Mouse (Mus musculus): ENCODE results near the gene Tead1.

The Tead1 gene

GRCm38 (mm10) chr7:112775816-112776215 lies 96.7 kb downstream of the Tead1 start:
- DNase-seq (ENCODE audit: low read depth, low spot score) = peak; percentile 74

DNA sequence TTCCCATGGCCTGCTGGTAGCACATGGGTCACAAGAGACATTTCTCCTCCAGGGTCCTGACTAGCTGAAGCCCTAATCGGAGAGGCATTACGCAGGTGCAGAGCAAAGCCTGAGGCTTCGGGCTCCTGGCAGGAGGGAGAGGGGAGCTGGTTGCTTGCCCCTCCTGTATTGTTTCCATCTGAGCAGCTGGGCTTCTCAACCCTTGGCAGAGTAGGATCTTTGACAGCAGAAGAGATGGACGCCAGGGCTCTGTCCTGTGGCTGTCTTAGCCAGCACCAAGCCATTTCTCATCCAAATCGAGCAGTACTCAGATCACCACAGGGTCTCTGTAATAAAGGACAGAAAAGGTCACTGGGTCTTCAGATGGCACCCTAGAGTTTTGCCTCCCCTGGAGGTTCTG lies 97.6 kb downstream of the Tead1 start:
- no peak for DNase-seq (ENCODE audit: low read depth, low spot score)

GRCm38 (mm10) chr7:112779636-112780035 lies 100.5 kb downstream of the Tead1 start:
- DNase-seq (ENCODE audit: low read depth, low spot score) = no peak

DNA sequence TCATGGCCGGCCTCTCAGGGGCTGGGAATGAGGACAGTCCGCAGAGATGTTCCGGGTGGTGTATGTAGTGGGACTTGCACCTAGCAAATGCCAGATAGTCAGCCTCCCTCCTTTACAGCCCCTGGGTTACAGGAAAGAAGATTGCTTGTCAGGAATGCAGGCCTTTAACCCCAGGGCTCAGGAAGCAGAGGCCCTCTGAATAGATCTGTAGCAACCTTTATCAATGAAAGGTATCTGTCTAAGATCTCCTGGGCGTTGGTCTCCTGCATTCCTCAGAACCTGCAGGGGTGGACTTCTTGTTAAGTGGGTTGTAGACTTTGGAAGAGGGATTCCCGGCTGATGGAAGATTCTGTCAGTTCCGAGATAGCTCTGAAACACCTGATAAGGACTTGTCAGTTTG lies 101.8 kb downstream of the Tead1 start:
- no peak for DNase-seq (ENCODE audit: low read depth, low spot score)

DNA sequence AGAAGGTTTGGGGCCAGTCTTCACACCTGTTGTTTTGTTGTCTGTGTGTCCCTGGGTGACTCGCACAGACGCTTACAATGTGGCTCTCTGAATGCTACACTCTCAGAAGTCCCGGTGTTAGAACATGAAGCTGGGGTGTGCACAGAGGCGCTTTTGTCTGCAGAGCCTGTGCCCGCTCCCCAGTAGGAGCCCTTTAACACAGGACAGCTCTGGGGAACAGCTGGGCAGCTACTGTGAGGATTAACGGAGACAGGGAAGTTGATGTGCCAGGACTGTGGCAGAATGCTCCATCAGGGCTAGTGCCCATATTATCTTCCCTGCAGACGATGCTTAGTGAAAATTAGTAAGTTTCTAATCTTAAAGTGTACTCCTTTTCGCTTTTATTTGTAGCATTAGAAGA lies 102.9 kb downstream of the Tead1 start:
- DNase-seq (ENCODE audit: low read depth, low spot score) = no peak

- DNase-seq (ENCODE audit: low read depth, low spot score) = no peak
These were observed 105.2 kb downstream of the Tead1 start for GRCm38 (mm10) chr7:112784278-112784677.

DNA sequence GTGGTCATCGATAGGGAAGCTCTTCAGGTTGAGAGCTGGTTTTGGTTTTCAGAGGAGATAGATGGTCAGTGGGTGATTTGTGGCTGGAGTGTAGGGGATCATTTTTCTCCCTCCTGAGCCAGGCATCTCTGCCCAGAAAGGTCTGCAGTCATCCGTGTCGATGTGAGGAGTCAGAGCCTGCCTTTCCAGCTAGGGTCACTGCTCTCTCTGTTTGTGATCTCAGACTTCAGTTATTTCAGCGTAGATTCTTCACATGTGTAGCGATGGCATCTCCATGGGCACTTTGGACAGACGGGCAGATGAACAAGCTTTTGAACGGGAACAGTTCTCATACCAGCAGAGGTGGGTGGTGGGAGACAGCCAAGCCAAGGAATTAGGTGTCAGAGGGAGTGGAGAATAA lies 106.2 kb downstream of the Tead1 start:
- peak; percentile 61 for DNase-seq (ENCODE audit: low read depth, low spot score)

GRCm38 (mm10) chr7:112786556-112787225 lies 107.6 kb downstream of the Tead1 start:
- DNase-seq (ENCODE audit: low read depth, low spot score) = no peak

- no peak for DNase-seq (ENCODE audit: low read depth, low spot score)
These were observed 108.2 kb downstream of the Tead1 start for GRCm38 (mm10) chr7:112787281-112787680.

DNA sequence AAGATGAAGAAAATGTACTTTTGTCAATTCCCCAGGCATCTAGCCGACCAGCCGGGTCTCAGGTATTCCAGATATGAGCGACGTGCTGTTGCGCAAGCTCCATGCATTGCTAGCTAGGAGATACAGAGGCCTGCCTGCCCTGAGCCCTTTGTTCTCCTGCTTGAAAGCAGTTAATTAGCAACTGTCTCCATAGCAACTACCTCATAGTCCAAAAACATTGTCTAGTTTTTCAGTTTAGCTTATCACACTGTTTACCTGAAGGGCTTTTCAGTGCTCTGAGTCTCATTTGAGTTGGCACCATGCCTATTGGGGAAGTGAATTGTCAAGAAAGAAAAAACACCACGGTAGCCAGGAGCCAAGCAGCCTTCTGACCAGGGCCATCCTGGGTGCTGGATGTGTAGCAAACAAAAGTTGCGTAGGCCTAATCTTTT lies 109.2 kb downstream of the Tead1 start:
- no peak for DNase-seq (ENCODE audit: low read depth, low spot score)

DNA sequence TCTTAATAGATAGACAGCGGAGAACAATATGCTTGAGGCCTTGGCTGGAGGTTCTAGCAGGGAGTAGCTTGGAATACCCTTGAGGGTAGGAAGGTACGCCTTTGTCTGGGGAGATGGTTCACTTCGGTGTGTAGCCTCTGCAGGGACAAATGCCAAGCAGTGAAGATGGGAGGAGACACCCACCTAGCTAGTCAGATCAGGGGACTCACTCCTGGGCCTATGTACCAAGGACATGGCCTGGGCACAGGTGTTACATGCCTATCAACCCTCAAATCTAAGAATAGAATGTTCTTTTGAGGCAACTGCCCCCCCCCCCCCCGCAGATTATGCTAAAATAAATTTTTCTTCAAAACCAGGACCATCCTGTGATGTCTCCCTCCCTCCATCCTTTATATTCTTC lies 110.6 kb downstream of the Tead1 start:
- no peak for DNase-seq (ENCODE audit: low read depth, low spot score)

GRCm38 (mm10) chr7:112790334-112790733 lies 111.2 kb downstream of the Tead1 start:
- DNase-seq (ENCODE audit: low read depth, low spot score) = no peak

- DNase-seq (ENCODE audit: low read depth, low spot score) = no peak
These were observed 113.6 kb downstream of the Tead1 start for GRCm38 (mm10) chr7:112792679-112793078.

DNA sequence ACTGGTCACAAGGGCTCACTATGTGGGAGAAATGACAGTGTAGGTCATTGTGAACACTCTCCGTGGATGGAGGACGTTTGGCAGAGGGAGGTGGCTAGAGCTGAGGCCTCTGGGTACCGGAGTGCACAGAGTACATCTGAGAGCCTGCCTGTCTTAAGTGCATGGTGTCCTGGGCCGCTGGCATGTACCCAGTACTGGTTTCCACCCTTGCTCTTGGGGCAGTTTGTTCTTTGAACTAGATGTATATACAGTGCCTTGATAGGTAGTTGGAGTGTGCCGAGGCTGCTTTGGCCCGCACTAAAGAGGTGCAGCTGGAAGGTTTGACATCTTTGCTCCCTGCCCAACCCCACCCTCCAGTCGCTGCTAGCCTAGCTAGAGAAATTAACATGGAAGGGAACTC lies 114.8 kb downstream of the Tead1 start:
- peak; percentile 58 for DNase-seq (ENCODE audit: low read depth, low spot score)

DNA sequence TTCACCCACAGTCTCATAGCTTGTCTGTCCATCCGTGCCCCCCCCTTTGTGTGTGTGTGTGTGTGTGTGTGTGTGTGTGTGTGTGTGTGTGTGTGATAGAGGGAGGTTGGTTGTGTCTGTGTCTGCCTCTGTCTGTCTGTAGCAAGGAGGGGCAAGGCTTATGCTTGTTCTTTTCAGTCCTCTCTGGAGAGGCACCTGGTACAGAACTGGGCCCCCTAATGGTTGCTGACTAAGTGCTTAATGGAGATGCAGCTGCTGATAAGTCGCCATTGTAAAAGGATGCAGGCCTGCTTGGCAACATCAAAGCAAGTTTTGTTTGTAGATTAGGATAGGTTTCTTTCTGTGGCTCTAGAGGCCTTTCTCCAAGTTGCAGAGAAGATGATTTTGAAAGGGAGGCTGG lies 115.4 kb downstream of the Tead1 start:
- no peak for DNase-seq (ENCODE audit: low read depth, low spot score)

GRCm38 (mm10) chr7:112797526-112798321 lies 118.6 kb downstream of the Tead1 start:
- no peak for DNase-seq (ENCODE audit: low read depth, low spot score)

GRCm38 (mm10) chr7:112801706-112802105 lies 122.6 kb downstream of the Tead1 start:
- no peak for DNase-seq (ENCODE audit: low read depth, low spot score)

DNA sequence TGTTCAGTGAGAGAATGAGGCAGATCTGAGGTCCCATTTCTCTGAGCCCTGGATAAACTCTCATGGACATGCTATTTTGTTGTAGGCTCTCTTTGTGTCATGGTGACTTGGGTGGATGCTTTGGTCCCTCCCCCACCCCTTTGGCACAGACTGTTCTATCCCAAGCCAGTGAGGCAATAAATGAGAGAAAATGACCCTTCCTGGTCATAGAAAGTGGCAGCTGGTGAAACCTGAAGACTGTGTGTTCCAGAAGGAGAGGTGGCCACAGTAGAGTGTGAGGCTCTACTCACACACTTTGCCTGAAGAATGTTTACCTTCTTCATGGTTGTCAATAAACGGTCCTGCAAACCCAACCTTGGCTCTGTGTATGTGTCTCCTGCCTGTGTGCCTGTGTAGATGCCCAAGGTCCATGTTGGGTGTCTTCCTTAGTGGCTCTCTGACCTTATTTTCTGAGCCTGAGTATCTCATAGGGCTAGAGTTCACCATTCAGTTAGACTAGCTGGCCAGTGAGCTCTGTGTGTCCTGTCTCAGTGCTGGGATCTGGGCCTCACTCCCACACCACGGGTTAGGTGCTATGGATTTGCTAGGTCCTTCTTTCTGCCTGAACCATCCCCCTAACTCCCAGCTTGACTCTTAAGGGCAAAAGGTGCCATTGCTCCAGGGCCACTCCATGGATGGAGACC lies 127.7 kb downstream of the Tead1 start:
- no peak for DNase-seq (ENCODE audit: low read depth, low spot score)

GRCm38 (mm10) chr7:112807401-112807751 lies 128.3 kb downstream of the Tead1 start:
- peak; percentile 60 for DNase-seq (ENCODE audit: low read depth, low spot score)

DNA sequence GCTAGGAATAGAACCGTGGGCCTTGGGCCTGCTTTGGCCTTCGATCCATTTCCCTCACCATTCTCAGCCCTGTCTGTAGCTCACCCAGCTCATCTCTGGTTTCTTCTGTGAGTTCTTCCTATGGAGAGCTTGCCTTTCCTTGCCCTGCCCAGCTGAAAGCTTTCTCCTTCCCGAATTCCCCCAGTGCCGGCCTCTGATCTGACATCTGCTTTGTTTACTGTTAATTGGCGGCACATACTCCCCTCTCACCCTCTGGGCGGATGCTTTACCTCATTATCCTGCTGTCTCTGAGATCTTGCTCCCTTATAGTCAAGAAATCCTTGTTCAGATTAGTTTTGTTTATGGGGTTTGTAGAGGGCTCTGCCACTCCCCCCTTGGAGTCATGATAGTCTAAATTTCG lies 131.6 kb downstream of the Tead1 start:
- DNase-seq (ENCODE audit: low read depth, low spot score) = no peak

DNA sequence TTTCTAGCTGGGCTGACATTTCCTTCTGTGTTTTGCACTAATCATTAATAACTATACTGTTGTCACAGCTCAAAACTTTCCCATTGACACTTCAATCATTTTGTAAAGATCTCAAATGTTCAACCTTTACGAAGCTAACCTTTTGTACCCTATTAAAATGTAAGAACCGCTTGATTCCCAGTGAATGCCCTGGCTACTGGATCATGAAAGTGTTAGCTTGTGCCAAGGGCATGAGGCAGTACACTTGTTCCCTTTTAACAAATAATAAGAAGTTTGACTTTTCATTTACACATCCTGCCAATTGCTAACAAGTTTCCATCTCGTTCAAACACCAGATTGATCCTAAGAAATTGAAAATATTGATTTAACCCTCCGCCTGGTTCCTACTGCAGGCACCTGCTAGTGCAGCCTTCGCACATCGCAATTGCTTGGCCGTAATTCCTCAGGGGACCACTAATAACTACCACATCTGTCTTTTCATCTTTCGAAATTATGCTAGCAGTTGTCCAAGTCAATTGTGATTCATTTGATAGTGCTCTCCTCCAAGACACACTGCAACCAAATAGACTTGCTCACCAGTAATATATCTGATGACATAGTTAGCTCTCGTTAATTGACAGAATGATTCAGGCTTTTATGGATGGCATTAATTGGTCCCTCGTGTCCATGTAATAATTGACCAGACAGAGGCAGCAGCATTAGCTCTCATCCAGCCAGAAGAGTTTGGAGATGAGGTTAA lies 133.1 kb downstream of the Tead1 start:
- DNase-seq (ENCODE audit: low read depth, low spot score) = no peak

GRCm38 (mm10) chr7:112813163-112813562 lies 134.0 kb downstream of the Tead1 start:
- DNase-seq (ENCODE audit: low read depth, low spot score) = no peak

Data from skeletal muscle tissue, adult 2 months (tissue).